Mouse (Mus musculus) fibroblast of lung, adult 2 months (primary cell): ENCODE data around the gene Yipf1.
A peak's percentile ranks its signal among the peaks of the same experiment; 100 is the strongest.
"Not testable (repeated sequence)": the region's sequence is repeated elsewhere in the genome, so short reads cannot be mapped to it uniquely, and the experiment has no call there.

Experiments
- DNase-seq: peaks from one replicate; pipeline ENCODE4 v3.0.0-alpha.2; 2011; ENCODE audit warnings: low read depth

Yipf1 gene

GRCm38 (mm10) chr4:107323113-107323512, 8.9 kb downstream of the Yipf1 start:
- DNase-seq, result no peak

DNA sequence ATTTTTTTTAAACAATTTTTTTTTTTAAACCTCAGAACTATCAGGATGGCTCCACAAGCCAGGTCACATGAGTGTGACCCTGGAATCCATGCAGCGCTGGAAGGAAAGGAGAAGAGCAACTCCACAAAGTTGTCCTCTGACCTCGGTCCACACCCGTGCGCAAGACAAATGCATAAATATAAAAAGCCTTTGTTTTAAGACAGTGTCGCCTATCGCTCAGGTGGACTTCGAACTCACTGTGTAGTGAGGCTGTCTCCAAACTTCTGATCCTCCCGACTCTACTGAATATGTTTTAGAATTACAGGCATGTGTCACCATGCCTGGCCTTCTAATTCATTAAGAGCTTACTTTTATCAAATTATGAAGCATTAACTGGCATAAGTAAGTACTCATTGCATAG, 14.4 kb downstream of the Yipf1 start:
- DNase-seq, result no peak

GRCm38 (mm10) chr4:107333514-107333913, 19.4 kb downstream of the Yipf1 start:
- DNase-seq, result no peak

- DNase-seq, result no peak
Measured at GRCm38 (mm10) chr4:107336356-107336755, 22.2 kb downstream of the Yipf1 start.

DNA sequence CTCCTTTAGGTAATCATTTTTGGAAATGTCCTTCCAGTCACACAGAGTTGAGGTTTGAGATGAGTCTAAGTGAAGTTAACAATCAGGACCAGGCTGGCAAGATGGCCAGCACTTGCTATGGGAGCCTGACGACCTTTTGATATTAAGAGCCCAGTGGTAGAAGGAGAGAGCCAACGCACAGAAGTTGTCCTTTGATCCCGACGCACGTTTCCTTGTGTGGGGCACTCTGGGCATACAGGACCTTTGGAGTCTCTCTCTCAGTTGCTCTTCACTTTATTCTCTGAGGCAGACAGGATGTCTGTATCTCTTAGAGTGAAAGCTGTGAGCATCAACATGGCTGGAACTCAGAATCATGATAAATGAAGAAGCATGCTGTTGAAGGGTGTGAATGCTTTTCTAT, 23.3 kb downstream of the Yipf1 start:
- no peak for DNase-seq

- no peak for DNase-seq
Measured at GRCm38 (mm10) chr4:107341354-107341753, 27.2 kb downstream of the Yipf1 start.

DNA sequence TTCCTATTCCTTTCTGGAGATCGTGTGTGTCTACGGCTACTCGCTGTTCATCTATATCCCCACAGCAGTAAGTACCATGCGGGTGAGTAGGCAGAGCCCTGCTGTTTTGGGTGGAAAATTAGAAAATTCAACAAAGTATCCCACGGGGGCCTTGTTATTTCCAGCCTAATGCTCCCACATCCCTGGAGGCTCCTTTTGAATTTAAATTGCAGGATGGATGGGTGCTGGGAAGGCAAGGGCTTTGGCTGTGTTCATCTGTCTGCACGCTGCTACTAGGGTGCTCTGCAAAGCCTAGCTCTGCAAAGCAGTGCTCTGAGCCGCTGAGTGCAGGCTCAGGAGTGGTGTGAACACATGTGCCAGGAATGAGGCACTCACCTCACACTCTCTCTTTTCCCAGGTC, 30.4 kb downstream of the Yipf1 start:
- no peak for DNase-seq

- DNase-seq, result no peak
Measured at GRCm38 (mm10) chr4:107347221-107347620, 33.1 kb downstream of the Yipf1 start.

GRCm38 (mm10) chr4:107348529-107349310, 34.6 kb downstream of the Yipf1 start:
- DNase-seq, result no peak

- DNase-seq, result no peak
Measured at GRCm38 (mm10) chr4:107349311-107350008, 35.3 kb downstream of the Yipf1 start.

GRCm38 (mm10) chr4:107351368-107351767, 37.2 kb downstream of the Yipf1 start:
- DNase-seq, result no peak

DNA sequence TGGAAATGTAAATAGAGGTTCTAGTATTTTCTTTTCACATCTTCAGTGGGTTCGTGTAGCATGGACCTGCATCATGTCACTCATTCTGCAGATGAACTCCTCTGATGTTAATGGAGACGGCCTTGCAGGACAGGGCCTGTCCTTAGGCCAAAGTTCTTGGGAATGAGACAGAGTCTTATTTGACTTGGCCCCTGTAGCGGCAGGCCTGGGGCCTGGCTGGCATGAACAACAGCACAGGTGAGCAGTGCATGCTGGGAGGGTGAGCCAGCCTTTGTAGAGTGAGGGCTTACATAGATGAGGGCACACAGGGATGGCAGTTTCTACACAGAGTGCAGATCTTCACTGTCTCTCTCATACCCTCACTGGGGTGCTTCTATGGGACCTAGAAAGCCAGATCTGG, 39.4 kb downstream of the Yipf1 start:
- DNase-seq, result no peak

GRCm38 (mm10) chr4:107354126-107354525, 40.0 kb downstream of the Yipf1 start:
- no peak for DNase-seq

GRCm38 (mm10) chr4:107354543-107354942, 40.4 kb downstream of the Yipf1 start:
- no peak for DNase-seq

- DNase-seq, result not testable (repeated sequence)
Measured at GRCm38 (mm10) chr4:107357172-107357571, 43.0 kb downstream of the Yipf1 start.

- DNase-seq, result no peak
Measured at GRCm38 (mm10) chr4:107358460-107358859, 44.3 kb downstream of the Yipf1 start.

DNA sequence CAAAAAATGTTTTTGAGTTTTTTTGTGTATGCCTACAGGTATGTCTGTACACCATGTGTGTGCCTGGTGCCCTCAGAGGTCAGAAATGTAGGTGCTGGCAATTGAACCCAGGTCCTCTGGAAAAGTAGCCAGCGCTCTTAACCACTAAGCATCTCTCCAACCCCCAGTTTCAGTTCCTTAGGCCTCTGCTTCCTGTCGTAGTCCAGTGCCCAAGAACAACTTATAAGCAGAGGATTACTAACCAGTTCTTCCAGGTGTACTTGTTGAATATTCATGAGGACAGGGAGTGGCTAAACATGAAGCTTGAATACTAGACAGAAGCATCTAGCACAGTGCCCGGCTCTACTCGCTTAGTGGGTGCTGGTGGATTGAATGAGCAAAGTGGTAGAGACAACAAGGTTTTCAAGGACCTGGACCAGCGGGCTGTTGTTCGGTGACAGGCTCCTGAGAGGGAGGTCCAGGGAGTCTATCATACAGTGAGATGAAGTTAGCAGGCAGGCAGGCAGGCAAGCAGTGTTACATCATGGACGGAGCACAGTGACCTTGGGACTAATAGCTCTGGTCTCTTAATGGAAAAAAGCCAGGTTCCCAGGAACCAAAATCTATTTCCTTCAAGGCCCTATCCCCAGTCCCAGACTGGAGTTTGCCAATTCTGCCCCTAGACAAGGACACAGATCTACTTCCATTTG, 46.4 kb downstream of the Yipf1 start:
- no peak for DNase-seq

DNA sequence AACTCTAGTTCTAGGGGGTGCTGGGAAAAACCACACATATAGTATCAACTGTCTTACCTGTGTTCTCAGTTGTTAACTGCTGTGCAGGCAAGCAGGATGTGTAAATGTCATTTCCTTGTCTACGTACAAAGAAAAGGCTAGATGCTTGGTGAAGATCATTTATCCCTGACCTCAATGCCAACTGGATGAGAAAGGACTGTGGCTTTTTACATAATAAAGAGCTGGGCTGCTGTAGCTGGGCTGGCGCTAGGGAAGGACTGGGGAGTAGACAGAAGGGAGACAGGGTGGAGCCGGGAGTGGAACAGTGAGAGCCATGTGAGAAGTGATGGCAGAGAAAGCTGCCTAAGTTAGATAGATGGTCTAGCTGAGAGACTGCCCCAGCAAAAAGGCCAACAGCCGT, 48.6 kb downstream of the Yipf1 start:
- no peak for DNase-seq

- no peak for DNase-seq
Measured at GRCm38 (mm10) chr4:107363573-107363972, 49.4 kb downstream of the Yipf1 start.

GRCm38 (mm10) chr4:107364190-107364639, 50.1 kb downstream of the Yipf1 start:
- no peak for DNase-seq

GRCm38 (mm10) chr4:107366408-107366807, 52.2 kb downstream of the Yipf1 start:
- DNase-seq, result not testable (repeated sequence)

DNA sequence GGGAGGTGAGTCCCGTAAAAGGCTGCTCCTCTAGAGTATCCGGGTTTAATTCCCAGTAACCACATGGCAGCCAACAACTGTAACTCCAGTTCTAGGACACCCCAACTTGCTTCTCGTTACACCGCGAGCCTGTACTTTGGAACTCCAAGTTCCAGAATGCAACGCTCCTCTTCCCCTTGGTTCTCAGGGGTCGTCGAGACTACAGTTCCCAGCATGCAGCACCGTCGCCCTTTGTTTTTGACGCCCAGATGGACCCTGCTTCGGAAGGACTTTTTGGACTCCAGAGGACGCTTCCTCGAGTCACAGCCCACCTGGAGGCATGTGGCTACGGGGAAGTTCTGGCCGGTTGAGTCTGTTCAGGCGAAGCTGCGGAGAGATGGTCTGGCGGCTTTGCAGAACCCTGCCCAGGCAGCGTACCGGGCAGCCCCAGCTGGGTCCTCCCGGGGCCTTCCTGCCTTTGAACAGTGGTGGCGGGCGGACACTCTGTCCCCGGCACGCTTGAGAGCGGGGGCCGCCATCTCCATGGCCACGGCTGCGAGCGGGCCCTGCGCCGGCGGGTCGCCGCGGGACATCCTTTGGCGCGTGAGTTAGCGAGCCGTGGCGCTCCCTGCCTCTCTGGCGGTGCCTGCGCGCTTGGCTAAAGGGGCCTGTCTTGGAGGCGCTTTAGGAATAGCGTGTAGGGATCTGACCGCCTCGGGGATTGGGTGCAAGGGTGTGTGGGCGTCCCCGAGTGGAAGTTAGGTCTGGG, 53.6 kb downstream of the Yipf1 start, which contains the start of gene Ndc1:
Gene Ndc1, plus strand, starts transcription at position 218 of the 748 bp plus-strand sequence.
- peak; percentile 81 for DNase-seq
